Mouse (Mus musculus) limb, embryonic 14.5 days (tissue): ENCODE measurements around the gene Nwd2. TPM values are rescaled to one million over a fixed set of nuclear protein-coding genes. Genes with fewer than 3 reads are reported as not detected.

ENCODE experiments used
- ATAC-seq: fragments of 200-750 bp; cut with Nextera tagmentation; 2 replicates; pipeline ENCODE4 v1.8.0; 2017; ENCODE audit warnings: low read depth, moderate number of reproducible peaks, moderate TSS enrichment; ENCODE audit not compliant: low FRiP score
- DNase-seq: peaks from one replicate; pipeline ENCODE4 v3.0.0-alpha.2; 2015; ENCODE audit warnings: low spot score
- H3K27ac ChIP-seq: fragments of 300-500 bp; sonication (generic); replicated peaks from 2 replicates; pipeline ENCODE4 v1.5.1; 2014; ENCODE audit warnings: low read depth, mild to moderate bottlenecking, low read length, moderate library complexity, mixed read lengths
- H3K27me3 ChIP-seq: fragments of 300-500 bp; sonication (generic); 2 replicates; pipeline ENCODE4 v1.6.1; 2014; ENCODE audit warnings: low read length, mixed read lengths; ENCODE audit not compliant: control insufficient read depth, insufficient read depth
- H3K36me3 ChIP-seq: fragments of 300-500 bp; sonication (generic); 2 replicates; pipeline ENCODE4 v1.6.1; 2014; ENCODE audit warnings: mild to moderate bottlenecking, low read length, moderate library complexity, mixed read lengths; ENCODE audit not compliant: control insufficient read depth, insufficient read depth
- H3K4me1 ChIP-seq: fragments of 300-500 bp; sonication (generic); 2 replicates; pipeline ENCODE4 v1.6.1; 2014; ENCODE audit warnings: antibody characterized with exemption, low read length, mixed read lengths; ENCODE audit not compliant: control insufficient read depth, insufficient read depth
- H3K4me2 ChIP-seq: fragments of 300-500 bp; sonication (generic); replicated peaks from 2 replicates; pipeline ENCODE4 v1.6.1; 2014; ENCODE audit warnings: low read depth, mild to moderate bottlenecking, low read length, moderate library complexity; ENCODE audit not compliant: severe bottlenecking
- H3K4me3 ChIP-seq: fragments of 300-500 bp; sonication (generic); replicated peaks from 2 replicates; pipeline ENCODE4 v1.5.1; 2014; ENCODE audit warnings: low read length
- H3K9ac ChIP-seq: fragments of 300-500 bp; sonication (generic); 2 replicates; pipeline ENCODE4 v1.6.1; 2014; ENCODE audit warnings: mild to moderate bottlenecking, low read depth, low read length, moderate library complexity; ENCODE audit not compliant: severe bottlenecking
- H3K9me3 ChIP-seq: fragments of 300-500 bp; sonication (generic); 2 replicates; pipeline ENCODE4 v1.6.1; 2016; ENCODE audit warnings: low read length; ENCODE audit not compliant: control insufficient read depth
- POLR2A ChIP-seq: fragments of 200-500 bp; IDR thresholded peaks from 2 replicates; pipeline ENCODE4 v1.8.0; 2012; ENCODE audit warnings: inconsistent platforms, mild to moderate bottlenecking, moderate library complexity, borderline replicate concordance; ENCODE audit not compliant: insufficient read depth, insufficient read length; ENCODE audit errors: extremely low read depth
- WGBS: fragments of 180-500 bp; shearing (Covaris S2); extraction: QIAGEN DNeasy Blood & Tissue Kit; methylation state at CpG from one replicate; pipeline ENCODE4 v1.1.7; 2014; 5-methylcytosine and 5-hydroxymethylcytosine counted together
- polyA plus RNA-seq, 2 experiments: library from polyadenylated mRNA; depleted of rRNA in 1 of 2; stranded (reverse) in 1 of 2; unstranded in 1 of 2; fragments of >200 nt; fragmentation: Nextera tagmentation in 1 of 2; extraction: Ambion mirVana in 1 of 2; gene quantifications; 2 replicates each; pipeline versions ENCODE4 v1.2.1 to v1.2.3; 2012 to 2014

Nwd2 gene
- polyA plus RNA-seq, 2 experiments = 0.34 to 0.35 TPM

GRCm38 (mm10) chr5:63666884-63667283 lies 18.0 kb downstream of the Nwd2 start:
- no peak overlapping the region for H3K9ac ChIP-seq
- 93% methylated on average over 5 of the region's 5 CpGs for WGBS
- H3K4me3 ChIP-seq = no peak overlapping the region
- TF ChIP-seq POLR2A = no peak
- no peaks in the 10 kb centered on the region for H3K27me3 ChIP-seq
- no peaks in the 10 kb centered on the region for H3K4me1 ChIP-seq
- H3K4me2 ChIP-seq = no peak overlapping the region
- no peaks in the 10 kb centered on the region for H3K9me3 ChIP-seq
- DNase-seq = no peak
- no peak overlapping the region for H3K27ac ChIP-seq
- no peak for ATAC-seq
- H3K36me3 ChIP-seq = no peaks in the 10 kb centered on the region

GRCm38 (mm10) chr5:63675934-63676333 lies 27.0 kb downstream of the Nwd2 start:
- no peak for ATAC-seq
- no peak overlapping the region for H3K4me2 ChIP-seq
- TF ChIP-seq POLR2A = no peak
- no peak for DNase-seq
- WGBS = 85% methylated on average over 2 of the region's 2 CpGs
- H3K9me3 ChIP-seq = no peaks in the 10 kb centered on the region
- H3K4me3 ChIP-seq = no peak overlapping the region
- no peaks in the 10 kb centered on the region for H3K27me3 ChIP-seq
- no peak overlapping the region for H3K27ac ChIP-seq
- no peaks in the 10 kb centered on the region for H3K4me1 ChIP-seq
- H3K36me3 ChIP-seq = no peaks in the 10 kb centered on the region
- no peak overlapping the region for H3K9ac ChIP-seq

DNA sequence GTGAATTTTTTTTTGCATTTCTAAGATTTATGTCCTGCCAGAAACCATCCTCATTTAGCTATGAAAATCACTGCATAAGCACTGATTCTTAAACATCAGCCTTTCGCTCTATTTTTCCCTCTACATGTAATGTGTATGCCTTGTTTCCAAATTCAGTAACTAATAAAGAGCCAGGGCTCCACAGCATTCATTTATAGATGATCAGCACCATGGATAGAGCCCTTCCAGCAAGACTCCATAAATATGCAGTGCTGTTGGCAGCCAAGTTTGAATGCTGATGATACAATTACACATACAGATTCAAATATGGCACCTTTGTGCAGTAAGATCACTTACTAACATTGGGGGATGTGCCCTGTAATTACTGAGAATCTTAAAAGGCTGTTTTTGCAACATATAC lies 40.2 kb downstream of the Nwd2 start:
- ATAC-seq (no peak), DNase-seq (peak; percentile 83)
- WGBS = 71% methylated on average over 1 of the region's 1 CpGs
- no peaks in the 10 kb centered on the region for H3K4me1 ChIP-seq
- no peak overlapping the region for H3K4me2 ChIP-seq
- H3K9ac ChIP-seq = no peak overlapping the region
- no peak overlapping the region for H3K4me3 ChIP-seq
- no peaks in the 10 kb centered on the region for H3K27me3 ChIP-seq
- no peak overlapping the region for H3K27ac ChIP-seq
- H3K9me3 ChIP-seq = no peaks in the 10 kb centered on the region
- TF ChIP-seq POLR2A = no peak
- H3K36me3 ChIP-seq = no peaks in the 10 kb centered on the region

- Histone ChIP-seq H3K9me3 (no peaks in the 10 kb centered on the region), H3K9ac (no peak overlapping the region), H3K4me3 (no peak overlapping the region), H3K36me3 (no peaks in the 10 kb centered on the region), H3K27ac (no peak overlapping the region), H3K27me3 (no peaks in the 10 kb centered on the region), H3K4me2 (no peak overlapping the region), H3K4me1 (no peaks in the 10 kb centered on the region)
- DNase-seq = no peak
- ATAC-seq = no peak
- no peak for TF ChIP-seq POLR2A
- WGBS = 78% methylated on average over 2 of the region's 2 CpGs
These were observed 47.9 kb downstream of the Nwd2 start for GRCm38 (mm10) chr5:63696784-63697183.

GRCm38 (mm10) chr5:63697196-63697595 lies 48.3 kb downstream of the Nwd2 start:
- Histone ChIP-seq H3K4me1 (no peaks in the 10 kb centered on the region), H3K36me3 (no peaks in the 10 kb centered on the region), H3K4me2 (no peak overlapping the region), H3K4me3 (no peak overlapping the region), H3K27me3 (no peaks in the 10 kb centered on the region), H3K9ac (no peak overlapping the region), H3K27ac (no peak overlapping the region), H3K9me3 (no peaks in the 10 kb centered on the region)
- no peak for DNase-seq
- ATAC-seq = no peak
- no peak for TF ChIP-seq POLR2A
- 67% methylated on average over 5 of the region's 5 CpGs for WGBS

GRCm38 (mm10) chr5:63728955-63729354 lies 80.1 kb downstream of the Nwd2 start:
- WGBS = 78% methylated on average over 3 of the region's 3 CpGs
- H3K27ac ChIP-seq = no peak overlapping the region

More at GRCm38 (mm10) chr5:63728955-63729354, 80.1 kb downstream of the Nwd2 start:
- Histone ChIP-seq H3K4me2 (no peak overlapping the region), H3K4me3 (no peak overlapping the region), H3K9me3 (no peaks in the 10 kb centered on the region), H3K4me1 (no peaks in the 10 kb centered on the region), H3K9ac (no peak overlapping the region), H3K27me3 (no peaks in the 10 kb centered on the region), H3K36me3 (no peaks in the 10 kb centered on the region)
- no peak for TF ChIP-seq POLR2A
- DNase-seq = no peak
- ATAC-seq = no peak
